Mouse (Mus musculus) embryonic facial prominence, embryonic 11.5 days (tissue): ENCODE data around the gene Parvb. TPM values are rescaled to one million over a fixed set of nuclear protein-coding genes. Genes with fewer than 3 reads are reported as not detected.

Experiments used
- ATAC-seq: fragments of 200-750 bp; cut with Nextera tagmentation; replicated peaks from 2 replicates; pipeline ENCODE4 v1.8.0; 2017; ENCODE audit warnings: low read depth; ENCODE audit not compliant: insufficient number of reproducible peaks, low FRiP score, low TSS enrichment
- DNase-seq: peaks from one replicate; pipeline ENCODE4 v3.0.0-alpha.2; 2015; ENCODE audit warnings: low spot score
- H3K27ac ChIP-seq: fragments of 300-500 bp; sonication (generic); replicated peaks from 2 replicates; pipeline ENCODE4 v1.5.1; 2014; ENCODE audit warnings: mild to moderate bottlenecking, low read depth, low read length, control low read depth
- H3K27me3 ChIP-seq: fragments of 300-500 bp; sonication (generic); 2 replicates; pipeline ENCODE4 v1.6.1; 2014; ENCODE audit warnings: mild to moderate bottlenecking, low read length, moderate library complexity, mixed read lengths; ENCODE audit not compliant: control insufficient read depth, insufficient read depth
- H3K36me3 ChIP-seq: fragments of 300-500 bp; sonication (generic); replicated peaks from 2 replicates; pipeline ENCODE4 v1.6.1; 2014; ENCODE audit warnings: low read depth, mild to moderate bottlenecking, low read length, moderate library complexity, mixed read lengths; ENCODE audit not compliant: control insufficient read depth, insufficient read depth
- H3K4me1 ChIP-seq: fragments of 300-500 bp; sonication (generic); 2 replicates; pipeline ENCODE4 v1.6.1; 2014; ENCODE audit warnings: low read length, mixed read lengths; ENCODE audit not compliant: control insufficient read depth, insufficient read depth
- H3K4me2 ChIP-seq: fragments of 300-500 bp; sonication (generic); 2 replicates; pipeline ENCODE4 v1.6.1; 2014; ENCODE audit warnings: low read depth, mild to moderate bottlenecking, control low read depth, low read length, moderate library complexity
- H3K4me3 ChIP-seq: fragments of 300-500 bp; sonication (generic); 2 replicates; pipeline ENCODE4 v1.5.1; 2014; ENCODE audit warnings: low read depth, low read length, control low read depth
- H3K9ac ChIP-seq: fragments of 300-500 bp; sonication (generic); replicated peaks from 2 replicates; pipeline ENCODE4 v1.6.1; 2014; ENCODE audit warnings: mild to moderate bottlenecking, control low read depth, low read length
- H3K9me3 ChIP-seq: fragments of 300-500 bp; sonication (generic); replicated peaks from 2 replicates; pipeline ENCODE4 v1.6.1; 2016; ENCODE audit warnings: mild to moderate bottlenecking, low read length, inconsistent platforms, mixed read lengths; ENCODE audit not compliant: control insufficient read depth
- WGBS: fragments of 180-500 bp; shearing (Covaris S2); extraction: QIAGEN DNeasy Blood & Tissue Kit; methylation state at CpG from one replicate; pipeline ENCODE4 v1.1.7; 2014; 5-methylcytosine and 5-hydroxymethylcytosine counted together
- polyA plus RNA-seq: library from polyadenylated mRNA; unstranded; fragments of >200 nt; fragmentation: Nextera tagmentation; extraction: Ambion mirVana; gene quantifications from 2 replicates; pipeline ENCODE4 v1.2.1, GENCODE M21; 2014

Parvb gene
- polyA plus RNA-seq, 1 experiment from 2014 or later = 6.0 TPM

- H3K4me3 ChIP-seq = no peak overlapping the region
- H3K36me3 ChIP-seq = no peaks in the 10 kb centered on the region
- H3K4me2 ChIP-seq = no peak overlapping the region
- H3K9me3 ChIP-seq = no peaks in the 10 kb centered on the region
- no peak overlapping the region for H3K27ac ChIP-seq
- H3K4me1 ChIP-seq = no peaks in the 10 kb centered on the region
- DNase-seq (no peak), ATAC-seq (no peak)
- no peak overlapping the region for H3K9ac ChIP-seq
- 90% methylated on average over 5 of the region's 5 CpGs for WGBS
- H3K27me3 ChIP-seq = no peaks in the 10 kb centered on the region
Observed at GRCm38 (mm10) chr15:84291097-84291496, 59.3 kb downstream of the Parvb start.

GRCm38 (mm10) chr15:84293590-84293989 is 61.7 kb downstream of the Parvb start:
- WGBS = 69% methylated on average over 12 of the region's 12 CpGs
- no peak for ATAC-seq
- H3K4me2 ChIP-seq = no peak overlapping the region
- no peak overlapping the region for H3K9ac ChIP-seq
- no peak for DNase-seq
- no peaks in the 10 kb centered on the region; the same call in 1 of the 2 replicates for H3K4me1 ChIP-seq
- H3K4me3 ChIP-seq = no peak overlapping the region
- H3K9me3 ChIP-seq = no peaks in the 10 kb centered on the region
- H3K27me3 ChIP-seq = no peaks in the 10 kb centered on the region
- no peak overlapping the region for H3K27ac ChIP-seq
- H3K36me3 ChIP-seq = no peaks in the 10 kb centered on the region

GRCm38 (mm10) chr15:84294391-84294790 is 62.5 kb downstream of the Parvb start:
- WGBS = 78% methylated on average over 8 of the region's 9 CpGs
- Histone ChIP-seq H3K4me2 (no peak overlapping the region), H3K4me3 (no peak overlapping the region), H3K36me3 (no peaks in the 10 kb centered on the region), H3K4me1 (peaks cover 6% of the 10 kb centered on the region), H3K9me3 (no peaks in the 10 kb centered on the region), H3K27ac (no peak overlapping the region), H3K27me3 (no peaks in the 10 kb centered on the region), H3K9ac (no peak overlapping the region)
- DNase-seq = no peak
- ATAC-seq = no peak

- WGBS = 86% methylated on average over 10 of the region's 10 CpGs
- no peak overlapping the region for H3K27ac ChIP-seq
- ATAC-seq = no peak
Observed at GRCm38 (mm10) chr15:84295225-84295624, 63.4 kb downstream of the Parvb start.

DNA sequence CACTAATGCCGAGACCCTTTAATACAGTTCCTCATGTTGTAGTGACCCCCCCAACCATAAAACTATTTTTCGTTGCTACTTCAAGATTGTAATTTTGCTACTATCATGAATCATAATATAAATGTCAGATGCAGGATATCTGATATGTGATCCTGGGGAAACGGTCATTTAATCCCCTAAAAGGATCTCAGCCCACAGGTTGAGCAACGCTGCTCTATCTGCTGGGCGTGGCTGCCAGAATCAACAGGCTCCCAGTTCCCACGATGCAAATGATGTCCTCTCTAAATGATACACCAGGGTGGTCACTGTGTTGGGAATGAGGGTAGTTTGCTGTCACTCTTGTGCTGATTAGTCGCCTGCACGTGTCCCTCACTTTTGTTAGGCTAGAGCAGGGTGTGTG is 65.6 kb downstream of the Parvb start:
- Histone ChIP-seq H3K4me3 (no peak overlapping the region), H3K4me2 (no peak overlapping the region), H3K9ac (no peak overlapping the region), H3K27ac (no peak overlapping the region), H3K36me3 (no peaks in the 10 kb centered on the region), H3K9me3 (no peaks in the 10 kb centered on the region), H3K27me3 (no peaks in the 10 kb centered on the region), H3K4me1 (peaks cover 11% of the 10 kb centered on the region)
- no peak for DNase-seq
- ATAC-seq = no peak
- 70% methylated on average over 8 of the region's 8 CpGs for WGBS

More at GRCm38 (mm10) chr15:84295225-84295624, 63.4 kb downstream of the Parvb start:
- no peak overlapping the region for H3K4me3 ChIP-seq
- no peaks in the 10 kb centered on the region for H3K27me3 ChIP-seq
- no peak overlapping the region for H3K4me2 ChIP-seq
- no peak overlapping the region for H3K9ac ChIP-seq
- H3K9me3 ChIP-seq = no peaks in the 10 kb centered on the region
- DNase-seq = no peak
- peaks cover 9% of the 10 kb centered on the region for H3K4me1 ChIP-seq
- no peaks in the 10 kb centered on the region for H3K36me3 ChIP-seq

DNA sequence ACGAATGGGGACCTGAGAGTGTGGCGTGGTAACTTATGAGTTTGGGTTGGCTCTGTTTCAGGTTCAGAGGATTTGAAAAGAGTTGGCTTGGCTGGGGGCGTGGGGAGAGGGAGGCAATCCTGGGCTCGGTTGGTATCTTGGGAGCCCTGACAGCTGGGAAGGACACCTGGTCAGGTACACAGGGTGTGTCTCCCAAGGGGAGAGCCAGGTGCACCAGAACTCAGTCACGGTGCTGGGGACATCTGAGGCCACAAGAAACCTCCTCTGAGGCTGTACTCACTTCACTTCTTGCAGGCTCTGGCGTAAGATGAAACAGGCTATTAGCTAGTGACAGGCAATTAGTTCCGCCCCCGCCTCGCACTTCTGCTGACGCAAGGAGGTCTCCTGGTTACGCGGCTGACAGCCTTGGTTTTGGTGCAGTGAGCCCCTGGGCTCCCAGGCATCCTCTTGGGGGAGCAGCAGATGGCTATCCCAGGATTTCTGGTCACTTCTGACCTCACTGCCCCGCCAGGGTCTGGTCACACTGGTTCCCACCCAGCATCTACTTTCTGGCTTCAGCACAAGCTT is 67.0 kb downstream of the Parvb start:
- Histone ChIP-seq H3K36me3 (no peaks in the 10 kb centered on the region), H3K4me1 (peaks cover 11% of the 10 kb centered on the region), H3K4me3 (no peak overlapping the region), H3K27ac (no peak overlapping the region), H3K9me3 (no peaks in the 10 kb centered on the region), H3K9ac (no peak overlapping the region), H3K27me3 (no peaks in the 10 kb centered on the region), H3K4me2 (no peak overlapping the region)
- 21% methylated on average over 13 of the region's 13 CpGs for WGBS
- ATAC-seq = no peak; the same call in 1 of the 2 replicates
- peak; percentile 55 for DNase-seq

DNA sequence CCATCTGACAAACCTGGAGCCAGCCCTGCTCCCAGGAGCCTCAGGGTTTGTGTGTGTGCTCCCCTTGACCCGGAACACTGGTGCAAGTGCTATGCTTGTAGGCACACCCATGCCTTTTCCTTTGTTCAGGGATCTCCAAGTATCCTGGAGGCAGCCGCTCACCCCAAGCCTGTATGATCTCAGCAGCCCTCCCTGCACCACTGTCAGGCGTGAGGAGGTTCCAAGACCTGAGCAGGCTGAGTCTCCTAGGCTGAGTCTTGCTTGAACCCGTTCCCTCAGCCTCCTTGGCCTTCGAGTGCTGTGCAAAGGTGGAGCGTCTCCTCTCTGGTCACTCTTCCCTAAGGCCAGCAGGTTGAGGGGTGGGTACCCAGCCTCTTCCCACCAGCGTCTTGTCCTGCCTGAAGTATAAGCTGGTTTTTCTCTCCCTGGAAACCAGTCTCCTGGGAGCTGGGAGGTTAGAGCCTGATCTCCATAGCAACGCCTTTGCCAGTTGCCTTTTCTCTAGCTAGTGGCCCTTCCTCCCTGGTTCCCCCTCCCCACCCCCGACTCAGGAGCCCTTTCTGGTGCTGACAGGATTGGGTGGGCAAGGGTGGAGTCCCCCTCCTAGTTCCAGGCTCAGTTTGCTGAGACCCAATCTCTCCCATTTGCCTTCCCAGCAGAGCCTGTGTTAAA is 68.0 kb downstream of the Parvb start:
- H3K27ac ChIP-seq = peak overlapping the region; percentile 8; the same call in 1 of the 2 replicates
- H3K4me1 ChIP-seq = peaks cover 11% of the 10 kb centered on the region
- DNase-seq = peak; percentile 66
- no peaks in the 10 kb centered on the region for H3K27me3 ChIP-seq
- H3K4me2 ChIP-seq = no peak overlapping the region
- 24% methylated on average over 9 of the region's 9 CpGs for WGBS
- no peak overlapping the region for H3K9ac ChIP-seq
- H3K9me3 ChIP-seq = no peaks in the 10 kb centered on the region
- H3K36me3 ChIP-seq = no peaks in the 10 kb centered on the region
- no peak overlapping the region for H3K4me3 ChIP-seq
- ATAC-seq = peak; percentile 27

DNA sequence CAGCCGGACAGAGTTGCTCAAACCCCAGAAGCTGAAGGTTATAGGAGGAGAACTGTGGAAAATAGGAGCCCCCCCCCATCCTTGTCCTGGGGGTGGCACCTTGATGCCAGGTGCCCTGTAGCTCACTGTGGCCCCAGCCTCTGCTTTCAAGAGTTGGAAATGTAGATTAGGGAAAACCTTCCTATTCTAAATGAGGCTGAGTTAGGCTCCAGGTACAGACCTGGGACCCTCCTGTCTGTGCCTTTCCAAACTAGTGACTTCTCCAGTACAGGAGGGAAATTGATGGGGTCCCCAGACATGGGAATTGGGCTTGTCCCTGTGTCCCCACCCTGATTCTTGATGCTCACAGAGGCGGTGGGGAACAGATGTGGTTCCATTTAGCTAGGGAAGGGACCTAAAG is 68.7 kb downstream of the Parvb start:
- ATAC-seq = no peak
- Histone ChIP-seq H3K4me2 (no peak overlapping the region), H3K9ac (no peak overlapping the region), H3K36me3 (no peaks in the 10 kb centered on the region), H3K27ac (no peak overlapping the region), H3K4me3 (no peak overlapping the region), H3K27me3 (no peaks in the 10 kb centered on the region), H3K4me1 (peaks cover 11% of the 10 kb centered on the region), H3K9me3 (no peaks in the 10 kb centered on the region)
- no peak for DNase-seq
- WGBS = 55% methylated on average over 2 of the region's 2 CpGs
